Mouse (Mus musculus) stomach, postnatal 0 days (tissue): ENCODE data around the gene Gm5726. TPM values are rescaled to one million over a fixed set of nuclear protein-coding genes. Genes with fewer than 3 reads are reported as not detected.
"Not testable (repeated sequence)": the region's sequence is repeated elsewhere in the genome, so short reads cannot be mapped to it uniquely, and the experiment has no call there.

Source experiments
- ATAC-seq: fragments of 200-750 bp; cut with Nextera tagmentation; 2 replicates; pipeline ENCODE4 v1.8.0; 2017; ENCODE audit not compliant: low FRiP score, low TSS enrichment
- DNase-seq: peaks from one replicate; pipeline ENCODE4 v3.0.0-alpha.2; 2016; ENCODE audit warnings: low spot score
- H3K27ac ChIP-seq: fragments of 300-500 bp; sonication (generic); replicated peaks from 2 replicates; pipeline ENCODE4 v1.5.1; 2014; ENCODE audit warnings: mild to moderate bottlenecking, control low read depth
- H3K27me3 ChIP-seq: fragments of 300-500 bp; sonication (generic); 2 replicates; pipeline ENCODE4 v1.6.1; 2014; ENCODE audit warnings: low read length; ENCODE audit not compliant: control insufficient read depth, insufficient read depth
- H3K36me3 ChIP-seq: fragments of 300-500 bp; sonication (generic); 2 replicates; pipeline ENCODE4 v1.6.1; 2014; ENCODE audit warnings: low read length, mixed read lengths; ENCODE audit not compliant: control insufficient read depth, insufficient read depth
- H3K4me1 ChIP-seq: fragments of 300-500 bp; sonication (generic); replicated peaks from 2 replicates; pipeline ENCODE4 v1.6.1; 2014; ENCODE audit warnings: antibody characterized with exemption; ENCODE audit not compliant: control insufficient read depth, insufficient read depth
- H3K4me2 ChIP-seq: fragments of 300-500 bp; sonication (generic); replicated peaks from 2 replicates; pipeline ENCODE4 v1.6.1; 2014; ENCODE audit warnings: low read depth, mild to moderate bottlenecking, control low read depth, moderate library complexity
- H3K4me3 ChIP-seq: fragments of 300-500 bp; sonication (generic); 2 replicates; pipeline ENCODE4 v1.5.1; 2014; ENCODE audit warnings: low read depth, low read length, control low read depth
- H3K9ac ChIP-seq: fragments of 300-500 bp; sonication (generic); 2 replicates; pipeline ENCODE4 v1.6.1; 2014; ENCODE audit warnings: mild to moderate bottlenecking, low read length, control low read depth, mixed read lengths
- H3K9me3 ChIP-seq: fragments of 300-500 bp; sonication (generic); 2 replicates; pipeline ENCODE4 v1.6.1; 2016; ENCODE audit warnings: low read length; ENCODE audit not compliant: control insufficient read depth
- WGBS: fragments of 180-500 bp; shearing (Covaris S2); extraction: QIAGEN DNeasy Blood & Tissue Kit; methylation state at CpG from one replicate; pipeline ENCODE4 v1.1.7; 2014; 5-methylcytosine and 5-hydroxymethylcytosine counted together
- polyA plus RNA-seq: library from polyadenylated mRNA; unstranded; fragments of >200 nt; fragmentation: Nextera tagmentation; extraction: Ambion mirVana; gene quantifications from 2 replicates; pipeline ENCODE4 v1.2.1, GENCODE M21; 2015

The Gm5726 gene
- polyA plus RNA-seq, result not detected in 2 replicates

DNA sequence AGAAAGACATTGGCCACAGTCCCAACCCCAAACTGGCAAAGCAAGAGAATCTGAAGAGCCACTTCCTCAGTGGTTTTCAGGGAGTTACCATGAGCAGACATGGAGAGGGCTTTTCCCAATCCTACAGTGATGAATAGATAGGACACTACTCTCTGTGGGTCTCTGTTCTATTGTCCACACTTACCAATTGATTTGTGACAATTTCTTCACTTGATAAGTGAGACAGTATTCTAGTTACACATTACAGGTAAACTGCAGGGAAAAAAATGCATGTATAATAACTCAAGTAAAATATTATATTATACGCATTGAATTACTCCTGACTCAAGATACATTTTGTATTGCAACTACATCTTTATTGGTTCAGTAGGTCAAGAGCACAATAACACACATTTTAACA, at the start of gene Gm5726:
Gene Gm5726 (minus strand): TSS at position 101 of the 400 bp plus-strand sequence.
- no CpG with 5 or more reads among the region's 1 CpGs for WGBS
- DNase-seq, H3K36me3 ChIP-seq: not testable (repeated sequence)

DNA sequence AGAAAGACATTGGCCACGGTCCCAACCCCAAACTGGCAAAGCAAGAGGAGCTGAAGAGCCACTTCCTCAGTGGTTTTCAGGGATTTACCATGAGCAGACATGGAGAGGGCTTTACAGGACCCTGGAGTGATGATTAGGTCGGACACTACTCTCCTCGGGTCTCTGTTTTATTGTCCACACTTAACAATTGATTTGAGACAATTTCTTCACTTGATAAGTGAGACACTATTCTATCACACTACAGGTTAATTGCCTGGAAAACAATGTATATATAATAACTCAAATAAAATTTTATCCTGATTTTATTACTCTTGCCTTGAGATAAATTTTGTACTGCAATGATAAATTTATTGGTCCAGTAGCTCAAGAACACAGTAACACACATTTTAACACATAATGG, 30.6 kb upstream of the Gm5726 start, which contains the start of gene Gm4141:
Gene Gm4141 (minus strand): TSS at position 101 of the 400 bp plus-strand sequence.
- H3K4me3 ChIP-seq, DNase-seq, H3K36me3 ChIP-seq, H3K4me2 ChIP-seq, H3K4me1 ChIP-seq, H3K27me3 ChIP-seq, ATAC-seq, H3K27ac ChIP-seq, H3K9me3 ChIP-seq, H3K9ac ChIP-seq: not testable (repeated sequence)
- no CpG with 5 or more reads among the region's 3 CpGs for WGBS

More for the DNA sequence above, at the start of gene Gm5726:
- not testable (repeated sequence) for H3K4me2 ChIP-seq, H3K27me3 ChIP-seq, H3K4me3 ChIP-seq, H3K9me3 ChIP-seq, H3K27ac ChIP-seq, H3K4me1 ChIP-seq, ATAC-seq, H3K9ac ChIP-seq

DNA sequence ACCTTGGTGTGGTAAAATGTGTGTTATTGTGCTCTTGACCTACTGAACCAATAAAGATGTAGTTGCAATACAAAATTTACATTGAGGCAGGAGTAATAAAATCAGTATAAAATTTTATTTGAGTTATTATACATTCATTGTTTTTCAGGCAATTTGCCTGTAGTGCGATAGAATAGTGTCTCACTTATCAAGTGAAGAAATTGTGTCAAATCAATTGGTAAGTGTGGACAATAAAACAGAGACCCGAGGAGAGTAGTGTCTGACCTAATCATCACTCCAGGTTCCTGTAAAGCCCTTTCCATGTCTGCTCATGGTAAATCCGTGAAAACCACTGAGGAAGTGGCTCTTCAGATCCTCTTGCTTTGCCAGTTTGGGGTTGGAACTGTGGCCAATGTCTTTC, 12.0 kb downstream of the Gm5726 start, which contains the start of gene Vmn1r104:
Gene Vmn1r104 (plus strand): TSS at position 301 of the 400 bp plus-strand sequence.
- not testable (repeated sequence) for DNase-seq, H3K27ac ChIP-seq, H3K4me1 ChIP-seq, H3K9me3 ChIP-seq, H3K36me3 ChIP-seq, H3K4me2 ChIP-seq, H3K9ac ChIP-seq, ATAC-seq, H3K4me3 ChIP-seq, H3K27me3 ChIP-seq
- WGBS, result no CpG with 5 or more reads among the region's 3 CpGs

DNA sequence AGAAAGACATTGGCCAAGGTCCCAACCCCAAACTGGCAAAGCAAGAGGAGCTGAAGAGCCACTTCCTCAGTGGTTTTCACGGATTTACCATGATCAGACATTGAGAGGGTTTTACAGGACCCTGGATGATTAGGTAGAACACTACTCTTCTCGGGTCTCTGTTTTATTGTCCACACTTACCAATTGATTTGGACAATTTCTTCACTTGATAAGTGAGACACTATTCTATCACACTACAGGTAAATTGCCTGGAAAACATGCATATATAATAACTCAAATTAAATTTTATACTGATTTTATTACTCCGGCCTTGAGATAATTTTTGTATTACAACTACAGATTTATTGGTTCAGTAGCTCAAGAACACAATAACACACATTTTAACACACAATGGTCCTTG, 35.1 kb downstream of the Gm5726 start, which contains the start of gene Vmn1r103:
Gene Vmn1r103 (minus strand): TSS at position 101 of the 400 bp plus-strand sequence.
- not testable (repeated sequence) for H3K27ac ChIP-seq, DNase-seq, ATAC-seq, H3K36me3 ChIP-seq, H3K4me3 ChIP-seq, H3K9ac ChIP-seq, H3K4me1 ChIP-seq, H3K4me2 ChIP-seq, H3K9me3 ChIP-seq, H3K27me3 ChIP-seq
- whole genome bisulfite sequencing, result no CpG with 5 or more reads among the region's 3 CpGs

Other genes starting within 250 kb of the Gm5726 start
- not detected in 2 replicates for gene Gm4133, start 211.7 kb downstream of the Gm5726 start, polyA plus RNA-seq
- not detected in 2 replicates for gene Gm5728, start 170.3 kb downstream of the Gm5726 start, polyA plus RNA-seq
- gene Vmn1r100, start 127.8 kb downstream of the Gm5726 start, polyA plus RNA-seq, result not detected in 2 replicates
- gene Vmn1r101, start 103.2 kb downstream of the Gm5726 start, polyA plus RNA-seq, result not detected in 2 replicates
- not detected in 2 replicates for gene Gm10670, start 70.8 kb downstream of the Gm5726 start, polyA plus RNA-seq
- gene Vmn1r103, start 35.2 kb downstream of the Gm5726 start, polyA plus RNA-seq, result not detected in 2 replicates
- gene Vmn1r104, start 11.9 kb downstream of the Gm5726 start, polyA plus RNA-seq, result not detected in 2 replicates
- gene Gm4141, start 30.5 kb upstream of the Gm5726 start, polyA plus RNA-seq, result not detected in 2 replicates
- gene Gm4513, start 53.3 kb upstream of the Gm5726 start, polyA plus RNA-seq, result not detected in 2 replicates
- gene Vmn1r107, start 123.2 kb upstream of the Gm5726 start, polyA plus RNA-seq, result not detected in 2 replicates
- gene Vmn1r111, start 157.5 kb upstream of the Gm5726 start, polyA plus RNA-seq, result not detected in 2 replicates
- not detected in 2 replicates for gene Gm10668, start 184.9 kb upstream of the Gm5726 start, polyA plus RNA-seq
- gene Vmn1r112, start 225.4 kb upstream of the Gm5726 start, polyA plus RNA-seq, result not detected in 2 replicates
- not detected in 2 replicates for gene Vmn1r113, start 241.5 kb upstream of the Gm5726 start, polyA plus RNA-seq